Mouse (Mus musculus): Measurements from ENCODE around the gene Ntrk1.

Ntrk1 gene

GRCm38 (mm10) chr3:87785156-87785555 lies 9.8 kb downstream of the Ntrk1 start:
- no peak for DNase-seq

GRCm38 (mm10) chr3:87783282-87784023 lies 11.5 kb downstream of the Ntrk1 start:
- DNase-seq = no peak

DNA sequence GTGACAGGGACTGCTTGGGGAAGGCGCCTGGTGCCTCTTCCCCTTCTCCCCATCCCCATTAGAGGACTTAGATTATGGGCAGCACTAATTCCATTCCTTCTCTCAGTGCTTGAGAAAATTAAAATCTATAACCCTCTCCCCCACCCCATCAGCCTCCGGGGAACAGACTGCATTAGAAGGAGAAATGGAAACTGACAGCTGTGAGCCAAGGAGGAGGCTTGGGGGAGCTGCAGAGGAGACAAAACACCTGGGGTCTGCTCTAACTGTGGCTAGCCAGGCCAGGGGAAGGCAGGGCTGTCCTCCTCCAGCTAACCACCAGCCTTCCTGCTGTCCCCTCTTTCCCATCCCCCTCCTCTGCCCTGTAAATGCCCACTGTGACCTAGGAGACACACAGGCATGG lies 15.9 kb downstream of the Ntrk1 start:
- no peak for DNase-seq

DNA sequence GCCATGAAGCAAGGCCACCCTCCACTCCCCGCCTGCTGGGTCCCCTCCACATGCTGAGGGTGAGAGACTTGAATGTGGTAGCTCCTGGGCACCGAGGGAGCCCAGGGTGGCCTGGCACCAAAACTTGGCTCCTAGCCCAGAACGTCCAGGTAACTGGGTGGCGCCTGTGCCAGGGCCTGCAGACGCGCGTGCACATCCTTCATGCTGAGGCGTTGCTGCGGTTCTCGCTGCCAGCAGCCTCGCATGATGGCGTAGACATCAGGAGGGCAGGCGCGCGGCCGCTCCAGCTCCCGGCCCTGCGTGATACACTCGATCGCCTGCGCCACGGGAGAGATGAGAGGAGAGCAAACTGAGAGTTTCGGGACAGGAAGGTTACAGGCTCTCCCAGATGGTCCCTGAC lies 16.7 kb downstream of the Ntrk1 start:
- no peak for DNase-seq

- DNase-seq = no peak
Observed at GRCm38 (mm10) chr3:87771088-87771487, 23.9 kb downstream of the Ntrk1 start.

DNA sequence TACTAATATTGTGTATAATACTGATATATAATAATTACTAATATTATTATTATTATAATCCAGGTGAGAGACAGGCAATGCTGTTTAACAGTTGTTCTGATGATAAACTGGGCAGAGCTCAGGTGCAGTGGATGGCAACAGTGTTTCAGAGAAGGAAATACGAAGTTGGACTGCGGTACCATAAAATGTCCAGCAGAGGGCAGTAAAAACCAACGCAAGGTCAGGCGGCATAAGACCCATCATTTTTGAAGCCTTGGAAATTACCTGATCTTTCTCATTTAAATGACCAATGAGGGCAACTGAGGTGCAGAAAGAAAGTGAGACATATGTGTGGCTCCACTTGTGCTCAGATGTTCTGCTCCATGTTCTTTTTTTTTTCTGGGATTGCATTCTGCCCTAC lies 24.7 kb downstream of the Ntrk1 start:
- DNase-seq = no peak

DNA sequence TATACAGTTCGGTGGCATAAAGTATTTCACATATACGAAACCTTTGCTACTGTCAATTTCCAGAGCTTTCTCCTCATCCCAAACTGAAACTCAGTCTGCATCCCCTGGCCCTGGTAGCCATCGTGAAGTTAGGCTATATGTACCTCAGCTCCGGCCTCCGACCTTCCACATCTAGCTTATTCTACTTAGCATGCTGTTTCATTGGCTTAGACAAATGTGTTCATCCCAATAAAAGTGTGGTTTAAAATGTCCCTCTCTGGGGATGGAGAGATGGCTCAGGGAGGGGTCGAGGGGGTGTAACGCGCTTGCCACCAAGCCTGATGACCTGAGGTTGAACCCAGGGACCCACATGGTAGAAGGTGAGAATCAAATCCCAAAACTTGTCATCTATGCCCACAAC lies 25.5 kb downstream of the Ntrk1 start:
- no peak for DNase-seq

DNA sequence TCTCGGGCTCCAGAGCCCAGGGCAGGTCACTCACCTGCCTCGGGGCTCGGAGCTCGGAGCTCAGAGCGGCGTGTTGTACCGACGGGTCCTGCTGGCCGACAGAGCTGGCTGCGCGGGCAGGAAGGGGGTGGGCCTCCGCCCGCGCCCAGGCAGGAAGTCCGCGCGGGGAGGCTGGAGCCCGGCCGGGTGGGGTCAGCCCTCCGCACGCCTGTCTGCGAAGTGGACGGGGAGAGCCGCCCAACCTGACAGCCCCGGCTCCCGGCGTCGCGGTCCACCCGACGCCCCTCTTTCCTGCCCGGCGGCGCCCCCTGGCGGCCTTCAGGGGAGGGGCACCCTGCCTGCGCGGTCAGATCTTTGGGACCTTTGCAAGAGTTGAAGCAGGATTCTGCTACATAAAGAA lies 26.1 kb downstream of the Ntrk1 start:
- DNase-seq = no peak

DNA sequence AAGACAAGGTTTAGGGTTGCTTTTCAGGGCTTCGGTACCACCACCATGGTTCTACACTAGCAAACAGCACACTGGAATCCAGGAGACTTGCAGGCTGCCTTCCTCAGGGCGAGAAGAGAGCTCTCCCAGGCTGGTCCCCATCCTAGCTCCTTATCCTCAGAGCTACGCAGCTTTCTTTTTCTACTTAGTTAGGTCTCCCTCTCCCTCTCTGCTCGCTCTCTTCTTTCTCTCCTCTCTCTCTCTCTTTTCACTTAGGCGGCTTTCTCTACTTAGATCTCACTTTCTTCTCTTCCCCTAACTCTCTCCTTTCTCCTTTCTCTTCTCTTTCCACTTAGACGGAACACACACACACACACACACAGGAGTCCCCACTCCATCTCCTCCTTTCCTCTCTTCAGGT lies 26.5 kb downstream of the Ntrk1 start:
- DNase-seq = no peak

DNA sequence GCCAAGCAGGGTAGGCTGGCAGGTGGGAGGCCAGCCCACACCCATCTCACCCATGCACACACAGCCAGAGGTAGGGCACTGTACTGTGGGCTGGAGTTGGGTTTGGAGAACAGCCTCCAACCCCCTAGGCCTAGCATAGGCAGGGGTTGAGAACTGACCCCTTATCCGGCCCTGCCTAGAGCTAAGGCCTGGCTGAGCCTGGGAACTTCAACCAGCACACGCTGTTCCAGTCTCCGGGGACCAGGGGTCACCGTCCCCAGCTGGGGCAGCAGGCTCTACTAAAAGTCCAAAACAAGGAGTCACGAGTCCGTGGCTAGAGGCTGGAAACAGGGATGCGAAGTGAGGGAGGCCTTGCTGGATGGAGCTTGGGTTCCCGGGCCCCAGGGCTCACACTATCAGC lies 27.2 kb downstream of the Ntrk1 start:
- no peak for DNase-seq

- DNase-seq = no peak
Observed at GRCm38 (mm10) chr3:87766284-87766667, 28.7 kb downstream of the Ntrk1 start.

GRCm38 (mm10) chr3:87765631-87766283 lies 29.2 kb downstream of the Ntrk1 start:
- DNase-seq = no peak

DNA sequence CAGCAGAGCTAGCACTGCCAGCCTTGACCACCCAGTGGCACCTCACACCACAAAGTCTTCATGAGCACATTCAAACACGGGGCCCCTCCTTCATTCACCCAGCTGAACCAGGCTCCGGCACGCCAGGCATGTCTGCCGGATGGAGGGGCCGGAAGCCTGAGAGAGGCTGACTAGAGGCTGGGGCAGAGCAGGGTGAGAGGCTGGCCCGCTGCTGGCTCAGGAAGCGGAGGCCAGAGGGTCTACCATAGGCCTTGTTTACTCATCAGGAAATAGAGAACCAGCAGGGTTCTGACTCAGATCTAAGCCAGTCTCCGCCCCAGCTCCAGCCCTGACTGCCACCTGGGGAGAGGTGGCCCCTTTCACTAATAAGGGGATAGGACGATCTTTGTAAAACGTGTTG lies 29.9 kb downstream of the Ntrk1 start:
- no peak for DNase-seq

DNA sequence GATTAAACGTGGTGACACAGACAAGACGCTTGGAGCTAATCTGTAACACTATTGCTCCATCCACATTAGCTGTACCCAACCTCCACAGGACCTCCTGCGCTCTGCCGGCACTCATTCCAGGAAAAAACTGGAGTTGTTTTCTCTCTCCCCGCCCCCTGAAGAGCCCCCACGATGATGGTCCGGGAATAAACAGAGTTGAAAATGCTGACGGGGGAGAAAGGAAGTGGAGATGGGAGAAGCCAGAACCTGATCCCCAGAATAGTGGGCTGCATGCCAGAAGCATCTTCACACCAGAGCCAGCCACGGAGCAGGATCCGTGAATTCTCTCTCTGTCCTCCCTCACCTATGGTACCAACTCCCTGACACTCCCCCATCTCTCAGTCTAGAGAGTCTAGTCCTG lies 30.5 kb downstream of the Ntrk1 start:
- no peak for DNase-seq

- DNase-seq = no peak
Observed at GRCm38 (mm10) chr3:87763683-87764289, 31.2 kb downstream of the Ntrk1 start.

DNA sequence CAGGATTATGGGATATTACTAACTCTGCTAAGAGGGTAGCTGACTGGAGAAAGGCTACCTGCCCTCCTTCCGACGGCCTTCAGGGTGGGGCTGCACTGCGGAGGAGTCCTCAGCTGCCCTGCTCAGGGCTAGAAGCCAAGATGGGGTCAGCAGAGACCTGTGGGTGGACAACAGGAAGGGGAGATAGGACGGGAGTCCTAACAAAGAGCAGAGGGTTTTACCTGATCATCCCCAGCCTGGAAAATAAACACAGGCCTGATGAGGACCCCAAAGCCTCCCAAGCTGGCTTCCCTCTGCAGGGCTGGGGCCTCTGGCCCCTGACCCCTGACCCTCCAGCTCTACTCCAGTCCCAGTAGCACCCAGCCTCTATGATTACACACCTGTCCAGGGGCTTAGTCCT lies 31.8 kb downstream of the Ntrk1 start:
- DNase-seq = no peak

- DNase-seq = no peak
Observed at GRCm38 (mm10) chr3:87761408-87762375, 33.3 kb downstream of the Ntrk1 start.

DNA sequence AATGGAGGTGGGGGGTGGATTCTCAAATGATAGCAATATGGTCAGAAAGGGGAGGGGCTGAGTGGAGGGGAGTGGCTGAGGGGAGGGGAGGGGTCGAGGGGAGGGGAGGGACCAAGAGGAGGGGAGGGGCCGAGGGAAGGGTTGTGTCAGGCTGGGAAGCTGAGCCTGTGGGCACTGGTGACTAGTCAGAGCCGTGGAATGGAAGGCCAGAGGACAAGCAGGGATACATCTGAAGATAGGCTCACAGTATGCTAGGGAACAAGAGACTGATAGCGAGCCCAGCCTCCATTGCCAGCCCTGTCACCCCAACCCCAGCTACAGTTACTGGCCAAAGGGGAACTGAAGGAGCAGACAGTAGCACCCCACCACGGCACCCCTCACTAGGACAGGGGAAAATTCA lies 36.3 kb downstream of the Ntrk1 start:
- no peak for DNase-seq

DNA sequence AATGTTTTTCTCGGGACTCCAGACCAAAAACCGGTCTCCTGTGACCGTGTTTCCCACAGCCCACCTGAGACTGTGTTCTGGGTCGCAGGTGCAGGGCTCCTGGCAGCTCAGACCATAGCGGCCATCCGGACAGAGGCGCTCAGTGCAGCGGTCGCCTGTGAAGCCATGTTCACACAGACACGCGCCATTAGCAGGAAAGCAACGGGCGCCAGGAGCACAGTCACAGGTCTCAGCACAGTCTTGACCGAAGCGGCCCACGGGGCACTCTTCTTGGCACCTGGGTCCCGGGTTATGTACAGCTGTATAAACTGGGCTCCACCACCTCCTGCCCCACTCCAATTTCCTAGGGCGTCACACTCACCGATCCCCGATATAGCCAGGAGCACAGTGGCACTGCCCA lies 38.5 kb downstream of the Ntrk1 start:
- DNase-seq = no peak

DNA sequence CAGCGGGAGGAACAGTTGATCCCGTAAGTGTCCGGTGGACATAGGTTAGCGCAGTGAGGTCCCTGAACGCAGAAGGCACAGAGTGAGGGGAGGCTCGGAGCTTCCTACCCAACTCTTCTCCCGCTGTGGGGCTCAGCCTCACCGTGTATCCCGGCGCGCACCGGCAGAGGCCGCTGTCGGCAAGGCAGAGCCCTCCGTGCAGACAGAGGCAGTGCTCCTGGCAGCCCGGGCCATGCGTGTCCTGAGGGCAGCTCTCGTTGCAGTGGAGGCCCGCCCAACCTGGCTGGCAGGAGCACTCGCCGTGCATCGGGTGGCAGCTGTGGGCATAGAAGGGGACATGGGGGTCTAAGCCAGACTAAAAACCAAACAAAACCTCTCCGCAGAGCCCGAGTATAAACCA lies 39.0 kb downstream of the Ntrk1 start:
- peak; percentile 78 for DNase-seq

DNA sequence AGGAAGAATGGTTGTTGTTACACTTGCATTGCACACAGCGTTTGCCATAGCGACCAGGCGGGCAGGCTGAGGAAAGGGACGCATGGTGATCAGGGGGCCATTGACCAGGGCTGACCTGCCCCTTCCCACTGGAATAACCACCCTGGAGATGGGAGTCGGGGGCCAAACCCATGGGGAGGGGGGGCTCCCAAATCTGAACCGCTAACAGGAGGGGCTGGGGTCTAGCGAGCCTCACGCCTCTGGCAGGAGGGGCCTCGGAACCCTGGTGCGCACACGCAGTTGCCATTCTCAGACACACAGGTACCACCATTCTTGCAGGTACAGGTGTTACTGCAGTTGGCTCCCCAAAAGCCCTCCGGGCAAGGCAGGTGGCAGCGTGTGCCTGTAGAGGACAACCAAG lies 41.1 kb downstream of the Ntrk1 start:
- no peak for DNase-seq

DNA sequence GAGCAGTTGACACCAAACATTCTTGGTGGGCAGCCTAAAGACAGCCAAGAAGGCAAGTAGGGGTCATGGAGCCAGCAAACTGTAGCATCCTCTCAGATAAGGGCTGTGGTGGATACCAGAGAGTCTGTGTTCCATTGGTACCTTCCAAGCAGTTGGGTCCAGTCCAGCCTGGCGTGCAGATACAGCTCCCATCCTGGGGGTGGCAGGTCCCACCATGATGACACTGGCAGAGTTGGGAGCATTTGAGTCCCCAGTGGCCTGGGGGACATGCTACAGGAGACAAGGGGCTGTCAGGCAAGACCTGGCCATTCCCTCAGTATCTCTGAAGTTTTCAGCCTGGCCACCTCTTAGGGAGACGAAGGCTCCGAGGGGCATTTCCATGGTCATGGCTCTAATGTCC lies 42.4 kb downstream of the Ntrk1 start:
- DNase-seq = no peak

DNA sequence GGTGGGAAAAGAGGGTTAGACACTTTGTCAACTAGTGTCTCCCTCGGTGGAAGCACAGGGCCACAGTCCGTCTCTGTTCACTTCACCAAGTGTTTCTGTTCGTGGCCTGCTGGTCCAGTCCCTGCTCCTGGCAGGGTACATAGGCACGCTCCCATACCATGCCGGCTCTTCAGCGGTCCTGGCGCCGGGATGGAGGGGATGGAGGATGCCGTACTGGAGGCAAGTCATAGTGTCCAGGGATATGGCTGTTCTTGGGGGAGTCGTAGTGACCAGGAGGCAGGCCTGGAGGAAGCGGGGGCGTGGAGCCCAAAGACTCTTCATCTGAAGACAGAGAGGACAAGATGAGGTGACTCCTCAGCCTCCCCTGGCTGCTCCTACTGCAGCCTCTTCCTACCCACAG lies 45.0 kb downstream of the Ntrk1 start:
- DNase-seq = no peak
